Mouse (Mus musculus) adrenal gland, postnatal 36 days (tissue): ENCODE data around the gene Gm10800. TPM values are rescaled to one million over a fixed set of nuclear protein-coding genes. Genes with fewer than 3 reads are reported as not detected.
"Not testable (repeated sequence)": the region's sequence is repeated elsewhere in the genome, so short reads cannot be mapped to it uniquely, and the experiment has no call there.

Experiments used
- DNase-seq, 2 experiments: peaks; one replicate each; pipeline ENCODE4 v3.0.0; 2021; ENCODE audit warnings: mixed read lengths in 1 of 2
- long read RNA-seq, 2 experiments: library from polyadenylated mRNA; stranded (forward); transcript quantifications; one replicate each; pipeline ENCODE4 v2.0.0; 2021; ENCODE audit warnings: borderline sequencing depth in 2 of 2
- total RNA-seq, 2 experiments: library from RNA; stranded (reverse); gene quantifications; 2 replicates each; pipeline ENCODE4 v1.2.3; 2021

Gene Gm10800
- 1 to 10 TPM; 1.4 to 1.6 TPM for total RNA-seq
- long read RNA-seq, experiment 1 = 0 reads
- long read RNA-seq, experiment 2 = 0 reads

DNA sequence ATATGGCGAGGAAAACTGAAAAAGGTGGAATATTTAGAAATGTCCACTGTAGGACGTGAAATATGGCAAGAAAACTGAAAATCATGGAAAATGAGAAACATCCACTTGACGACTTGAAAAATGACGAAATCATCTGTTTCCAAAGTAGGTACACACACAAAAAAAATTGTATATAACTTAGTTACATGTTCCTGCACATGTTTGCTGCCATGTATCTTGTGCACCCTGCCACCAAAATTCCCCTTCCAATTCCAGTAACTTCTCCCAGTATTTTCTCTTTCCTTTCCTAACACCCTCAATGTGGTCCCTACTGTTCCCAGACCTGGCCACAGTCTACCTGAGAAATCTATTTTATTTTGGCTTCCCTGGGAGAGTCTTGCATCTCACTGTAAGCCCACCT, at the start of gene Gm10800:
TSS of gene Gm10800 (minus strand) at position 101 of the 400 bp plus-strand sequence.
- DNase-seq = not testable (repeated sequence)

DNA sequence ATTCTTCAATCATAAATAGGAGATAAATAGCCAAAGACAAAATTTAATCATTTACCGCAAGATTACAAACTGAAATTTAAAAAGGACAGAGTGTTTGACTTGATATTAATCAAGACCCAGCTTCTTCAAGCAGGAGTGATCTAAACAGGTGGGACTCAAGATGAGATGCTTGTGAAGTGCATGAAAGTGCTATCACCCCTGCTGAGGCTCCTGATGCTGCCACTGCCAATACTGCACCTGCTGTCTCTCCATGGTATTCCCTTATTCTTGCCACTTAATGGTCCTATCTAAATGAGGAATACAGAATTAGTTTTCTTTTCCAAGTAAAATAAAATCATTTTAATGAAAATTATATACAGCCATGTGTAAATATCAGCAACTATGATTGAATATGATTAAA, 30.4 kb upstream of the Gm10800 start:
- no peak for DNase-seq

GRCm38 (mm10) chr2:98661937-98662336, 5.2 kb downstream of the Gm10800 start, which contains the start of gene Gm10801:
Gene Gm10801 (plus strand): TSS chr2:98662237.
- not testable (repeated sequence) for DNase-seq

Other genes with a start within 250 kb of the Gm10800 start
- not detected for gene Gm10801, start 5.1 kb downstream of the Gm10800 start, total RNA-seq